Mouse (Mus musculus): ENCODE data around the gene Eps15. TPM values are rescaled to one million over a fixed set of nuclear protein-coding genes. Genes with fewer than 3 reads are reported as not detected.

The Eps15 gene
- polyA plus RNA-seq, 2 experiments, result 20.7 to 40.1 TPM

DNA sequence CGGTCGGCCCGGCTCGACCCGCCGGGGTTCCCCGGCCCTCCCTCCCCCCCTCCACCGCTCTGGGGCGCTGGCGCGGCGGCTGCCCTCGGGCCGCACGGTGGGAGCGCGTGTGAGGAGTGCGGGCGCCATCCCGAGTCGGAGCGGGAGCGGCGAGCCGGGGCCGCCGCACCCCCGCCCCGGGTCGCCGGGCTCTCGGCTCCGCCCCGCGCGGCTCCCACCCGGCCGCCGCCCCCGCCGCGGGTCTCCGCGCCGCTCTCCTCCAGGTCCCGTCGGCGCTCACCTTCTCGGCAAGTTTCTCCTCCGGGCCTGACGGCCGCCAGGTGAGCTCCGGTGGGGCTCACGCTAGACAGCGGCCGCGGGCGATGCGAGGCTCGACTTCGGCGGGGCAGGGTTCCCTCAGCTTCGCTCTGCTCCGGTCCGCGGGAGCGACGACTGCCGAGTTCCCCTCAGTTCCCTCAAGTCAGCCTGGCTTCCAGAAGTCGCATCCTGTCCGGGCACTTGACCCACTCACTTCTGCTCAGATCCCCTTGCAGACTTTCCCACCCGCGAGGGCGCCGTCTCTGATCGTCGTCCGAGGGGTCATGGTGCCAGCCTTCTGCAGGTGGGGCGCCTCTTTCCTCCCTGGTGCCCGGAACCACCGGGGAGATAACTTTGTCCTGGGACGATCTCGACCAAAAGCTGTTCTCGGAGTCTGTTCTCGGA lies 542 bp downstream of the Eps15 start:
- DNase-seq (ENCODE audit: low read depth in 3 of 3, low spot score in 3 of 3) (peak in 1 of 3 experiments; percentile 20), ATAC-seq (ENCODE audit: insufficient read depth) (peak; percentile 77)
- Histone ChIP-seq H3K9ac (replicated peaks) (peak overlapping the region; percentile 91), H3K4me1 (replicated peaks; ENCODE audit: control insufficient read depth in 2 of 2, insufficient read depth in 2 of 2, low read length in 1 of 2) (peaks cover 21 to 22% of the 10 kb centered on the region in 2 experiments), H3K4me3 (ENCODE audit: insufficient read depth in 1 of 2, low read depth in 2 of 2, low read length in 2 of 2) (peak overlapping the region; percentile 63 to 99), H3K27ac (peak overlapping the region; percentile 77), H3K9me3 (ENCODE audit: control insufficient read depth, low read length) (no peaks in the 10 kb centered on the region), H3K4me2 (ENCODE audit: low read depth) (peak overlapping the region; percentile 91), H3K36me3 (replicated peaks; ENCODE audit: control insufficient read depth, insufficient read depth, low read depth) (no peaks in the 10 kb centered on the region), H3K27me3 (ENCODE audit: control insufficient read depth, insufficient read depth, low read length) (no peaks in the 10 kb centered on the region)
- under 1% methylated on average over 83 of the region's 85 CpGs for WGBS (ENCODE audit: insufficient replicate concordance)
- TF ChIP-seq CTCF (IDR thresholded peaks at IDR 0.05; ENCODE audit: low read depth) (0 out of 2 replicates have a peak, but pooled peaks have one; percentile 4), EP300 (IDR thresholded peaks at IDR 0.05; ENCODE audit: low read depth) (no peak)

GRCm38 (mm10) chr4:109281161-109281560 lies 1.1 kb downstream of the Eps15 start:
- peak overlapping the region; percentile 91 for H3K4me2 ChIP-seq (ENCODE audit: low read depth)
- H3K27ac ChIP-seq, result peak overlapping the region; percentile 77
- H3K9me3 ChIP-seq (ENCODE audit: control insufficient read depth, low read length), result no peaks in the 10 kb centered on the region
- H3K4me1 ChIP-seq (replicated peaks; ENCODE audit: control insufficient read depth in 2 of 2, insufficient read depth in 2 of 2, low read length in 1 of 2), result peaks cover 21 to 22% of the 10 kb centered on the region in 2 experiments
- H3K4me3 ChIP-seq (ENCODE audit: insufficient read depth in 1 of 2, low read depth in 2 of 2, low read length in 2 of 2), result peak overlapping the region; percentile 63 to 99
- no peaks in the 10 kb centered on the region for H3K36me3 ChIP-seq (replicated peaks; ENCODE audit: control insufficient read depth, insufficient read depth, low read depth)
- H3K9ac ChIP-seq (replicated peaks), result peak overlapping the region; percentile 91
- DNase-seq (ENCODE audit: low read depth in 3 of 3, low spot score in 3 of 3) (peak in 1 of 3 experiments; percentile 17), ATAC-seq (ENCODE audit: insufficient read depth) (no peak)
- TF ChIP-seq EP300 (IDR thresholded peaks at IDR 0.05; ENCODE audit: low read depth), result no peak
- no peak for TF ChIP-seq CTCF (IDR thresholded peaks at IDR 0.05; ENCODE audit: low read depth)
- no peaks in the 10 kb centered on the region for H3K27me3 ChIP-seq (ENCODE audit: control insufficient read depth, insufficient read depth, low read length)
- WGBS (ENCODE audit: insufficient replicate concordance), result 19% methylated on average over 4 of the region's 4 CpGs

DNA sequence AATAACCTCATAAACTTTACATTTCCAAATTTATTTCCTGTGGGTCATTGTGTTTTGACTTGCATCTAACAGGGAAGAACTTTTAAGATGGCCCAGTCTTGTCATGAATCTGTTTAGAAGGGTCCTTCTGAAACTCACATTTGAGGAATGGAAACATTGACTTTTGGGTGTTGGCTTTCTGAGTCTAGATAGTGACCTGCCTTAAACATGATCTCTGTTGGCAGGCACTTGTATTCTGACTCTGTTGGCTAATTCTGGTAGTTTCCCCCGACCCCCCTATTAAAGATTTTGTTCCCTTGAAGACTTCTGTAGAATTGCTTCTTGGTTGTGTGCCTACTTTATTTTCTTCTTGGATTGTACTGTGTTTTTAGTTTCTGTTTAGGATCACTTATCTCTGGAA lies 1.9 kb downstream of the Eps15 start:
- no peaks in the 10 kb centered on the region for H3K9me3 ChIP-seq (ENCODE audit: control insufficient read depth, low read length)
- H3K4me2 ChIP-seq (ENCODE audit: low read depth), result peak overlapping the region; percentile 91
- H3K36me3 ChIP-seq (replicated peaks; ENCODE audit: control insufficient read depth, insufficient read depth, low read depth), result no peaks in the 10 kb centered on the region
- H3K27ac ChIP-seq, result peak overlapping the region; percentile 30; the same call in 1 of the 2 replicates
- DNase-seq (ENCODE audit: low read depth in 3 of 3, low spot score in 3 of 3) (peak in 1 of 3 experiments; percentile 14), ATAC-seq (ENCODE audit: insufficient read depth) (no peak)
- peak overlapping the region; percentile 18 to 99; a peak in 3 of 4 replicates for H3K4me3 ChIP-seq (ENCODE audit: insufficient read depth in 1 of 2, low read depth in 2 of 2, low read length in 2 of 2)
- 44% methylated on average over 1 of the region's 1 CpGs for WGBS (ENCODE audit: insufficient replicate concordance)
- peaks cover 21 to 22% of the 10 kb centered on the region in 2 experiments for H3K4me1 ChIP-seq (replicated peaks; ENCODE audit: control insufficient read depth in 2 of 2, insufficient read depth in 2 of 2, low read length in 1 of 2)
- no peaks in the 10 kb centered on the region for H3K27me3 ChIP-seq (ENCODE audit: control insufficient read depth, insufficient read depth, low read length)
- TF ChIP-seq CTCF (IDR thresholded peaks at IDR 0.05; ENCODE audit: low read depth) (no peak), EP300 (IDR thresholded peaks at IDR 0.05; ENCODE audit: low read depth) (no peak)
- peak overlapping the region; percentile 47 for H3K9ac ChIP-seq (replicated peaks)

- TF ChIP-seq CTCF (IDR thresholded peaks at IDR 0.05; ENCODE audit: low read depth), result no peak
- ATAC-seq (ENCODE audit: insufficient read depth) (no peak), DNase-seq (ENCODE audit: low read depth in 3 of 3, low spot score in 3 of 3) (no peak)
- no peak overlapping the region for H3K9ac ChIP-seq (replicated peaks)
- no peaks in the 10 kb centered on the region for H3K36me3 ChIP-seq (replicated peaks; ENCODE audit: control insufficient read depth, insufficient read depth, low read depth)
- no peak overlapping the region for H3K4me2 ChIP-seq (ENCODE audit: low read depth)
- no peaks in the 10 kb centered on the region for H3K9me3 ChIP-seq (ENCODE audit: control insufficient read depth, low read length)
- H3K27me3 ChIP-seq (ENCODE audit: control insufficient read depth, insufficient read depth, low read length), result no peaks in the 10 kb centered on the region
- H3K4me3 ChIP-seq (ENCODE audit: insufficient read depth in 1 of 2, low read depth in 2 of 2, low read length in 2 of 2), result no peak overlapping the region
- no peak overlapping the region for H3K27ac ChIP-seq
- peaks cover 2 to 4% of the 10 kb centered on the region in 2 experiments; a peak in 3 of 4 replicates for H3K4me1 ChIP-seq (replicated peaks; ENCODE audit: control insufficient read depth in 2 of 2, insufficient read depth in 2 of 2, low read length in 1 of 2)
These were observed 14.6 kb downstream of the Eps15 start for GRCm38 (mm10) chr4:109294629-109295028.

DNA sequence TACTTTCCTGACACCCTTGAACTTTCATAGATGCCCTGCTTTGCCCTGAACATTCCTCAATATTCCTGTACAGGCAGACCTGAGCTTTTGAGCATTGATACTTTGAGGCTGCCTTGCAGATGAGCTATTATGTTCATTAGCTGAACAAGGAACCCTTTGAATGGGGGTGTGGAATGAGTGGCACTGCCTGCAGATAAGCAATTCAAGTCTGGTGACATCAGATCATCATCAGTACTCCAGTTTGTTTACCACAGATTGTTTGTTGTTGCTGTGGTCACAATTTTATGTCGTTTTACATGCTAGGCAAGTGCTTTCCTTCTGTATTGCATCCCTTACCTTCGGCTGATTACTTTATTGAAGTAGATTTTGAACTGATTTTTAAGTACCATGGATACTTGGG lies 16.4 kb downstream of the Eps15 start:
- TF ChIP-seq EP300 (IDR thresholded peaks at IDR 0.05; ENCODE audit: low read depth) (no peak), CTCF (IDR thresholded peaks at IDR 0.05; ENCODE audit: low read depth) (no peak)
- Histone ChIP-seq H3K4me1 (replicated peaks; ENCODE audit: control insufficient read depth in 2 of 2, insufficient read depth in 2 of 2, low read length in 1 of 2) (peaks cover 2 to 4% of the 10 kb centered on the region in 2 experiments; a peak in 3 of 4 replicates), H3K4me3 (ENCODE audit: insufficient read depth in 1 of 2, low read depth in 2 of 2, low read length in 2 of 2) (no peak overlapping the region), H3K9ac (replicated peaks) (no peak overlapping the region), H3K36me3 (replicated peaks; ENCODE audit: control insufficient read depth, insufficient read depth, low read depth) (no peaks in the 10 kb centered on the region), H3K27ac (no peak overlapping the region), H3K4me2 (ENCODE audit: low read depth) (no peak overlapping the region), H3K9me3 (ENCODE audit: control insufficient read depth, low read length) (no peaks in the 10 kb centered on the region), H3K27me3 (ENCODE audit: control insufficient read depth, insufficient read depth, low read length) (no peaks in the 10 kb centered on the region)
- no peak for DNase-seq (ENCODE audit: low read depth in 3 of 3, low spot score in 3 of 3)
- ATAC-seq (ENCODE audit: insufficient read depth), result no peak
- 51% methylated on average over 2 of the region's 2 CpGs for WGBS (ENCODE audit: insufficient replicate concordance)

Data from liver, embryonic 14.5 days (tissue).